Mouse (Mus musculus) lung, adult 2 months (tissue): Measurements from ENCODE around the gene Cbx4.

Experiments
- CTCF ChIP-seq: fragments of 200-500 bp; IDR thresholded peaks from 2 replicates; pipeline ENCODE4 v1.5.1; 2011; ENCODE audit warnings: mild to moderate bottlenecking, low read length, control low read depth; ENCODE audit not compliant: insufficient read depth
- POLR2A ChIP-seq: fragments of 200-500 bp; IDR thresholded peaks from 2 replicates; pipeline ENCODE4 v1.6.1; 2011; ENCODE audit warnings: low read depth, mild to moderate bottlenecking, control low read depth, low read length, borderline replicate concordance; ENCODE audit errors: extremely low read depth

- no peak for TF ChIP-seq CTCF
- TF ChIP-seq POLR2A: no peak
Measured at GRCm38 (mm10) chr11:119047261-119048132, 38.5 kb downstream of the Cbx4 start.
